ENCODE assay signal across 13 mouse cellular contexts in the genomic region with DNA sequence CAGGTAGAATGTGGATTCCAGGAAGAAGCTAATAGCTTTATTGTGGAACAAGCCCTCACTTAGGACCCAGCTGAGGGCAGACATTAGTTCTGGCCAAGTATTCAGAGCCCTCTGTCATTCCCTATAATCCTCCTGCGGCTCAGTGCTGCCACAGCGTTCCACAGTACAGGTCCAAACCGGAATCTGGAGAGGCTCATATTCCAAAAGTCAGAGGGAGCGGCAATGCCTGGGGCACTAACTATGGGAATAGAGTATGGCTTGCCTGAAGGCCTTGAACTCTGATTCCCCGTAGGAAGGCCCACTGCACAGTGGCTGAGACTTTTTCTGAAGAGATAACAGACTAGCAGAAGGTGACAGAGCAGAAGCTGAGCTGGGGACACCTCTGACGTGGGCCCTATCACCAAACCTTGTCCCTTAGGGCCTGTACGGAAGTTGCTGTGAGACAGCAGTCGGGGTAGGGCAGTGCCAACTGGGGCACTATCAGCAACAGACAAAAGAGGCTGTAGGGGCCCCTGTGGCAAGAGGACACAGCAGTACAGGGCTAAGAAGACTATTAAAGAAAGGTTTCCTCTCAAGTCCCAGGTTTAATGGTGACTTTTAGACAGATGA. TPM values are rescaled to one million over a fixed set of nuclear protein-coding genes. Genes with fewer than 3 reads are reported as not detected.
DNase-seq lines count a peak whose midpoint lies in the region; ATAC-seq and TF ChIP-seq lines count a peak whose summit lies in the region.
"Had no signal": no experiment of that assay in that cellular context is flagged by ENCODE, and none has a peak within 500 bp of the region (broad histone marks: within the 10 kb centered on the region; RNA-seq: fewer than 3 reads in every experiment).

No protein-coding gene starts in this region.

- no peak for TF ChIP-seq CTCF in heart, postnatal 0 days (IDR thresholded peaks at IDR 0.05; ENCODE audit: low read depth)
- no peak for TF ChIP-seq CTCF in MEL (IDR thresholded peaks at IDR 0.05 in 2 of 3, conservative IDR thresholded peaks at IDR 0.05 in 1 of 3; ENCODE audit: control insufficient read depth in 1 of 3, insufficient read depth in 1 of 3, low read depth in 2 of 3, low read length in 3 of 3, poor library complexity in 1 of 3, severe bottlenecking in 1 of 3)

- WGBS in heart, postnatal 0 days: 46% methylated on average over 8 of the region's 8 CpGs
- WGBS in embryonic facial prominence, embryonic 14.5 days: 51% methylated on average over 8 of the region's 8 CpGs
- 43% methylated on average over 8 of the region's 8 CpGs for WGBS in liver, embryonic 16.5 days (ENCODE audit: insufficient replicate concordance)
- 89% methylated on average over 8 of the region's 8 CpGs for WGBS in forebrain, embryonic 14.5 days

- H3K9me3 ChIP-seq in heart, postnatal 0 days (replicated peaks; ENCODE audit: control insufficient read depth, low read length): no peaks in the 10 kb centered on the region
- H3K9me3 ChIP-seq in MEL (replicated peaks; ENCODE audit: insufficient read depth, low read length): no peaks in the 10 kb centered on the region
- no peaks in the 10 kb centered on the region for H3K9me3 ChIP-seq in embryonic facial prominence, embryonic 14.5 days (ENCODE audit: control insufficient read depth, low read length)
- H3K9me3 ChIP-seq in liver, embryonic 16.5 days (replicated peaks; ENCODE audit: control insufficient read depth, low read length): no peaks in the 10 kb centered on the region
- H3K9me3 ChIP-seq in forebrain, embryonic 14.5 days (replicated peaks; ENCODE audit: control insufficient read depth, low read length): no peaks in the 10 kb centered on the region

- peak overlapping the region; percentile 18; the same call in 1 of the 2 replicates for H3K27ac ChIP-seq in heart, postnatal 0 days (ENCODE audit: low read depth)
- peak overlapping the region; percentile 94 for H3K27ac ChIP-seq in MEL (ENCODE audit: control insufficient read depth, low read depth, low read length)
- H3K27ac ChIP-seq in embryonic facial prominence, embryonic 14.5 days (replicated peaks; ENCODE audit: low read depth, low read length): peak overlapping the region; percentile 66
- peak overlapping the region; percentile 95 for H3K27ac ChIP-seq in liver, embryonic 16.5 days (ENCODE audit: low read length)
- no peak overlapping the region for H3K27ac ChIP-seq in forebrain, embryonic 14.5 days (ENCODE audit: low read depth, low read length)

- H3K27me3 ChIP-seq in heart, postnatal 0 days (ENCODE audit: control insufficient read depth, insufficient read depth, low read length): no peaks in the 10 kb centered on the region
- H3K27me3 ChIP-seq in MEL (ENCODE audit: control insufficient read depth in 1 of 2, insufficient read depth in 2 of 2, low read length in 2 of 2): no peaks in the 10 kb centered on the region
- H3K27me3 ChIP-seq in embryonic facial prominence, embryonic 14.5 days (replicated peaks; ENCODE audit: control insufficient read depth, insufficient read depth, low read length): no peaks in the 10 kb centered on the region
- H3K27me3 ChIP-seq in liver, embryonic 16.5 days (ENCODE audit: control insufficient read depth, insufficient read depth, low read depth, low read length): no peaks in the 10 kb centered on the region
- H3K27me3 ChIP-seq in forebrain, embryonic 14.5 days (replicated peaks; ENCODE audit: control insufficient read depth, insufficient read depth, low read length): no peaks in the 10 kb centered on the region
- H3K27me3 ChIP-seq: CH12.LX had no signal

- no peaks in the 10 kb centered on the region for H3K79me2 ChIP-seq in MEL (ENCODE audit: control insufficient read depth, insufficient read depth, low read length, poor library complexity)

- no peaks in the 10 kb centered on the region for H3K36me3 ChIP-seq in heart, postnatal 0 days (replicated peaks; ENCODE audit: control insufficient read depth, insufficient read depth, low read length)
- H3K36me3 ChIP-seq in MEL (ENCODE audit: control insufficient read depth in 1 of 2, insufficient read depth in 2 of 2, low read length in 2 of 2): peaks cover 0 to 21% of the 10 kb centered on the region in 2 experiments; a peak in 2 of 4 replicates
- H3K36me3 ChIP-seq in embryonic facial prominence, embryonic 14.5 days (ENCODE audit: control insufficient read depth, insufficient read depth, low read length): no peaks in the 10 kb centered on the region
- H3K36me3 ChIP-seq in liver, embryonic 16.5 days (ENCODE audit: control insufficient read depth, insufficient read depth): no peaks in the 10 kb centered on the region
- H3K36me3 ChIP-seq in forebrain, embryonic 14.5 days (ENCODE audit: control insufficient read depth, insufficient read depth, low read length): no peaks in the 10 kb centered on the region

- no peak overlapping the region for H3K4me3 ChIP-seq in heart, postnatal 0 days (ENCODE audit: low read depth, low read length)
- peak overlapping the region; percentile 3 to 17; a peak in 3 of 4 replicates for H3K4me3 ChIP-seq in MEL (ENCODE audit: control insufficient read depth in 1 of 2, insufficient read depth in 1 of 2, low read depth in 2 of 2, low read length in 2 of 2)
- no peak overlapping the region for H3K4me3 ChIP-seq in embryonic facial prominence, embryonic 14.5 days (ENCODE audit: low read depth, low read length)
- no peak overlapping the region for H3K4me3 ChIP-seq in liver, embryonic 16.5 days (ENCODE audit: low read depth, low read length)
- no peak overlapping the region for H3K4me3 ChIP-seq in forebrain, embryonic 14.5 days (ENCODE audit: low read depth, low read length)
- H3K4me3 ChIP-seq: myocyte had no signal

- ATAC-seq in heart, postnatal 0 days (ENCODE audit: insufficient read depth, low read depth): peak; percentile 79
- ATAC-seq in embryonic facial prominence, embryonic 14.5 days (ENCODE audit: low read depth): peak; percentile 88
- ATAC-seq in liver, embryonic 16.5 days (ENCODE audit: low read depth): peak; percentile 98
- ATAC-seq in forebrain, embryonic 14.5 days: no peak
- ATAC-seq: lung, postnatal 0 days had no signal

- no peak for TF ChIP-seq EP300 in heart, postnatal 0 days (IDR thresholded peaks at IDR 0.05; ENCODE audit: low read depth)
- TF ChIP-seq EP300 in MEL (IDR thresholded peaks at IDR 0.05; ENCODE audit: low read depth in 1 of 2, low read length in 2 of 2): peak; percentile 61 to 81

- DNase-seq in heart, postnatal 0 days (ENCODE audit: low spot score): peak; percentile 30
- no peak for DNase-seq in heart, postnatal 4 days
- peak; percentile 96 for DNase-seq in MEL (ENCODE audit: low read depth, low spot score)
- DNase-seq in embryonic facial prominence, embryonic 14.5 days (ENCODE audit: low spot score): peak; percentile 86
- DNase-seq in forebrain, embryonic 14.5 days (ENCODE audit: low spot score): no peak
- no peak for DNase-seq in left cerebral cortex, postnatal 14 days (ENCODE audit: low spot score in 2 of 2)
- DNase-seq in cerebellum, adult 9-10 months: no peak
- DNase-seq: right cerebral cortex, adult 18-20 months; thymus, postnatal 36 days had no signal

- peak; percentile 42 to 64; a peak in 1 of 4 replicates for TF ChIP-seq POLR2A in MEL (IDR thresholded peaks at IDR 0.05; ENCODE audit: control insufficient read depth in 1 of 2, insufficient read depth in 1 of 2, low read depth in 1 of 2, low read length in 2 of 2, poor library complexity in 1 of 2)

- peaks cover 7% of the 10 kb centered on the region; the same call in 1 of the 2 replicates for H3K4me1 ChIP-seq in heart, postnatal 0 days (ENCODE audit: control insufficient read depth, insufficient read depth)
- peaks cover 8 to 24% of the 10 kb centered on the region in 2 experiments for H3K4me1 ChIP-seq in MEL (ENCODE audit: control insufficient read depth in 1 of 2, insufficient read depth in 2 of 2, low read length in 2 of 2)
- H3K4me1 ChIP-seq in embryonic facial prominence, embryonic 14.5 days (ENCODE audit: control insufficient read depth, insufficient read depth, low read length): peaks cover 16% of the 10 kb centered on the region; the same call in 1 of the 2 replicates
- H3K4me1 ChIP-seq in liver, embryonic 16.5 days (ENCODE audit: control insufficient read depth, low read depth, low read length): peaks cover 24% of the 10 kb centered on the region
- H3K4me1 ChIP-seq in forebrain, embryonic 14.5 days (ENCODE audit: control insufficient read depth, insufficient read depth, low read length): no peaks in the 10 kb centered on the region

- no peak; the same call in 1 of the 2 replicates for TF ChIP-seq RAD21 in MEL (IDR thresholded peaks at IDR 0.05; ENCODE audit: low read depth, low read length)

- intact Hi-C loops in left cerebral cortex, postnatal 14 days (cut with DNase I): no loop called here

- no peak overlapping the region for H3K4me2 ChIP-seq in heart, postnatal 0 days (ENCODE audit: low read depth, low read length)
- H3K4me2 ChIP-seq in embryonic facial prominence, embryonic 14.5 days (ENCODE audit: low read depth, low read length): 0 out of 2 replicates have a peak overlapping the region, but pooled peaks have one; percentile 2
- H3K4me2 ChIP-seq in liver, embryonic 16.5 days (ENCODE audit: low read depth, low read length): peak overlapping the region; percentile 52
- no peak overlapping the region for H3K4me2 ChIP-seq in forebrain, embryonic 14.5 days (ENCODE audit: low read length)

- H3K9ac ChIP-seq in heart, postnatal 0 days (replicated peaks; ENCODE audit: low read depth, low read length): no peak overlapping the region
- peak overlapping the region; percentile 48 for H3K9ac ChIP-seq in MEL (ENCODE audit: control insufficient read depth, low read depth, low read length, poor library complexity, severe bottlenecking)
- H3K9ac ChIP-seq in embryonic facial prominence, embryonic 14.5 days (ENCODE audit: low read depth, low read length): no peak overlapping the region
- H3K9ac ChIP-seq in liver, embryonic 16.5 days (ENCODE audit: low read depth, low read length): peak overlapping the region; percentile 43
- H3K9ac ChIP-seq in forebrain, embryonic 14.5 days (ENCODE audit: low read length): no peak overlapping the region

TF ChIP-seq in MEL, 35 proteins besides CTCF, POLR2A, EP300 and RAD21 (continues in another document):
- TF ChIP-seq CHD1 (IDR thresholded peaks at IDR 0.05; ENCODE audit: low read depth, low read length): peak; percentile 63; the same call in 1 of the 2 replicates
- TF ChIP-seq TAL1 (IDR thresholded peaks at IDR 0.05; ENCODE audit: low read length): no peak

RNA-seq across cellular contexts. Expression of gene Xpnpep1, which starts 18.8 kb away (rescaled TPM):
- total RNA-seq in heart, postnatal 0 days (2014; rRNA removed; ENCODE audit: low replicate concordance): 107 and 134 TPM in 2 replicates
- polyA plus RNA-seq in heart, postnatal 0 days (2015; fragmentation: Nextera tagmentation; extraction: Ambion mirVana): 106 and 119 TPM in 2 replicates
- 100 to 1,000 TPM; 156 to 158 TPM for total RNA-seq in heart, postnatal 4 days (2021)
- total RNA-seq in MEL (2012; rRNA removed): 459 and 531 TPM in 2 replicates
- 100 to 1,000 TPM; 428 to 526 TPM for polyA plus RNA-seq in MEL (2012; ENCODE audit: insufficient read depth in 1 of 2, insufficient read length in 2 of 2, low read depth in 1 of 2, low replicate concordance in 2 of 2, missing spikeins in 1 of 2)
- polyA plus RNA-seq in embryonic facial prominence, embryonic 14.5 days (2014; fragmentation: Nextera tagmentation; extraction: Ambion mirVana): 148 and 169 TPM in 2 replicates
- 85.5 and 91.8 TPM in 2 replicates for polyA plus RNA-seq in liver, embryonic 16.5 days (2015; fragmentation: Nextera tagmentation; extraction: Ambion mirVana)
- polyA plus RNA-seq in forebrain, embryonic 14.5 days (2014; fragmentation: Nextera tagmentation; extraction: Ambion mirVana): 155 and 158 TPM in 2 replicates
- total RNA-seq in left cerebral cortex, postnatal 14 days (2021): 10 to 100 TPM; 97.3 to 97.5 TPM

Comparison
In these comparisons a context has a peak if more than half of its experiments do, and no peak if none do; other contexts are left out.
1. DNase-seq: peak in heart, postnatal 0 days (single experiment), MEL (single experiment) and embryonic facial prominence, embryonic 14.5 days (single experiment); none in heart, postnatal 4 days (single experiment), forebrain, embryonic 14.5 days (single experiment), left cerebral cortex, postnatal 14 days (0 of 2) and cerebellum, adult 9-10 months (single experiment).
2. H3K4me2 ChIP-seq: peak in embryonic facial prominence, embryonic 14.5 days (single experiment) and liver, embryonic 16.5 days (single experiment); none in heart, postnatal 0 days (single experiment) and forebrain, embryonic 14.5 days (single experiment).
3. H3K4me3 ChIP-seq: peak in MEL (2 of 2); none in heart, postnatal 0 days (single experiment), embryonic facial prominence, embryonic 14.5 days (single experiment), liver, embryonic 16.5 days (single experiment) and forebrain, embryonic 14.5 days (single experiment).
4. H3K9ac ChIP-seq: peak in MEL (single experiment) and liver, embryonic 16.5 days (single experiment); none in heart, postnatal 0 days (single experiment), embryonic facial prominence, embryonic 14.5 days (single experiment) and forebrain, embryonic 14.5 days (single experiment).